Mouse (Mus musculus) frontal cortex, postnatal 36 days (tissue): Measurements from ENCODE around the gene Prb1.
"Not testable (repeated sequence)": the region's sequence is repeated elsewhere in the genome, so short reads cannot be mapped to it uniquely, and the experiment has no call there.

Experiments
- DNase-seq, 2 experiments: peaks; one replicate each; pipeline ENCODE4 v3.0.0; 2022; ENCODE audit warnings: low spot score in 2 of 2

Gene Prb1

GRCm38 (mm10) chr6:132210421-132210820, at the start of gene Prb1:
Prb1 (minus strand) TSS chr6:132210521.
- not testable (repeated sequence) for DNase-seq
